Mouse (Mus musculus): Measurements from ENCODE around the gene Nfic.

DNA sequence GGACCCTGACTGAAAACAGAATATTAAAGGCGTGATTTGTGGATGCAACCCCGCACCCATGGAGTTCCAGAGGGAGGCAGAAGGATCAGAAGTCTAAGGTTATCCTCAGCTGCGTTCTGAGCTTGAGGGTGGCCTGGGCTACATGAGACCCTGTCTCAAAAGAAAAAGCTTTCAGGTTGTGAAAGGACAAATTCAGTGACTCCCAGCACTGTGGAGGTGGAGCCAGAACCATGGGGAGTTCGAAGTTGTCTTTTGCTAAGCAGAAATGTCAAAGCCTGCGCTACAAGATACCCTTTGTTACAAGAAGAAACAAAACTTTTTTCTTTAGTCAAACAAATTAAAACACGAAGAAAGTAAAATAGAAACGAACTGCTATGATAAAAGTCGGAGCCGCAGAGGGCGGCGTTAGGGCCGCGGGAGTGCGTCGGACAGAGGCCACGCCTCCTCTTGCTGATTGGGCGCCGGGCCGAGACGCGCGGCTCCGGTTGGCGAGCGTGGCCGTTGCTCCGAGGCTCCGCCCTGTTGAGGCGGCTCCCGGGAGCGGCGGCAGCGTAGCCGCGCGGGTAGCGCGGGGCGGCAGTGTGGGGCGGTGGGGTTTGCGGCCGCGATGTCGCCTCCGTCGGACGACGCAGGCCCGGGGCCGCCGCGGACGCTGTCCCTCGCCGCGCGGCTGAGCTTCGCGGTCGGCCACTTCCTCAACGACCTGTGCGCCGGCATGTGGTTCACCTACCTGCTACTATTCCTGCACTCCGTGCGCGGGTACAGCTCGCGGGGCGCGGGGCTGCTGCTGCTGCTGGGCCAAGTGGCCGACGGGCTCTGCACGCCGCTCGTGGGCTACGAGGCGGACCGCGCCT is 98.2 kb downstream of the Nfic start, which contains the start of gene Mfsd12:
- TF ChIP-seq CTCF (IDR thresholded peaks at IDR 0.05; ENCODE audit: borderline replicate concordance, control insufficient read depth, extremely low read depth, insufficient read depth, low read length, poor library complexity), result peak; percentile 68; the same call in 1 of the 2 replicates
- TF ChIP-seq POLR2A (IDR thresholded peaks at IDR 0.05; ENCODE audit: control insufficient read depth, extremely low read depth, insufficient read depth, low read length, poor library complexity), result peak; percentile 74

Data from thymus, adult 2 months (tissue).